In the genomic region with DNA sequence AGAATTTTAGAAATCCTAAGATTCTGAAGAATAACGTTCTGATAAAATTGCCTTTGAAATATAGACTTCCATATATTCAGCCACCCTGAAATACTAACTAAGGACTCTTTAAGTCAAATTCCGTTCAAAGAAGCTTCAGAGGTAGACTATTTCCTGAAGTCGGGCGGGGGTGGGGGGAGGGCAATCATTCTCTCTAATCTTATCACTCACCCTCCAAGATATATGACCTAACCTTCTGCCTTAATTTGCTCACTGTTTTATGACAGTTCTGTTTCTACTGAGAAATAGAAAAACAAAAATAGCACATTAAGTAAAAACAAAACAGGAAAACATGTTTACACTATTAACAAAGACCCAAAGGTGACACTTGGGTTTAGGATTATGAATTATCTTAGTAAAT, we compare ENCODE assay signal across 27 mouse cellular contexts.
"Had no signal": no experiment of that assay in that cellular context is flagged by ENCODE, and none has a peak within 500 bp of the region (broad histone marks: within the 10 kb centered on the region; RNA-seq: fewer than 3 reads in every experiment).

No protein-coding gene starts in this region.

- H3K4me1 ChIP-seq: limb, embryonic 10.5 days; limb, embryonic 12.5 days; limb, embryonic 13.5 days; limb, embryonic 15.5 days; liver, embryonic 12.5 days; liver, embryonic 13.5 days; liver, embryonic 15.5 days; lung, embryonic 15.5 days; midbrain, embryonic 10.5 days; midbrain, embryonic 12.5 days; midbrain, embryonic 15.5 days had no signal

- DNase-seq: left cerebral cortex, postnatal 4 days; liver; liver, embryonic 13.5 days; liver, postnatal 0 days; lung, adult 18-20 months; lung, adult 2 months; lung, embryonic 14.5 days; lung, postnatal 10 days; lung, postnatal 14 days; lung, postnatal 36 days; lung, postnatal 4 days; midbrain, embryonic 14.5 days had no signal

- H3K36me3 ChIP-seq: limb, embryonic 10.5 days; limb, embryonic 12.5 days; limb, embryonic 13.5 days; limb, embryonic 15.5 days; liver, embryonic 12.5 days; liver, embryonic 13.5 days; liver, embryonic 15.5 days; lung, embryonic 15.5 days; midbrain, embryonic 12.5 days; midbrain, embryonic 15.5 days had no signal

- H3K9ac ChIP-seq: limb, embryonic 12.5 days; limb, embryonic 13.5 days; limb, embryonic 15.5 days; liver, embryonic 12.5 days; liver, embryonic 13.5 days; liver, embryonic 14.5 days; liver, embryonic 15.5 days; liver, postnatal 0 days; lung, embryonic 14.5 days; lung, embryonic 15.5 days; midbrain, embryonic 12.5 days; midbrain, embryonic 13.5 days; midbrain, embryonic 15.5 days had no signal

- H3K9me3 ChIP-seq: limb, embryonic 10.5 days; limb, embryonic 12.5 days; limb, embryonic 13.5 days; limb, embryonic 15.5 days; liver, embryonic 12.5 days; liver, embryonic 13.5 days; liver, embryonic 15.5 days; lung, embryonic 15.5 days; megakaryocyte, embryonic 14.5 days; midbrain, embryonic 13.5 days had no signal

- H3K4me3 ChIP-seq: limb, embryonic 10.5 days; limb, embryonic 12.5 days; limb, embryonic 13.5 days; limb, embryonic 15.5 days; liver, embryonic 12.5 days; liver, embryonic 13.5 days; liver, embryonic 15.5 days; lung, embryonic 15.5 days; megakaryocyte, embryonic 14.5 days; midbrain, embryonic 10.5 days; midbrain, embryonic 12.5 days; midbrain, embryonic 13.5 days; midbrain, embryonic 15.5 days; myocyte had no signal

- H3K27me3 ChIP-seq: limb, embryonic 12.5 days; limb, embryonic 13.5 days; limb, embryonic 15.5 days; liver, embryonic 12.5 days; liver, embryonic 13.5 days; liver, embryonic 15.5 days; lung, embryonic 15.5 days; megakaryocyte, embryonic 14.5 days; midbrain, embryonic 12.5 days; midbrain, embryonic 13.5 days; midbrain, embryonic 15.5 days had no signal

- H3K27ac ChIP-seq: limb, embryonic 10.5 days; limb, embryonic 12.5 days; limb, embryonic 13.5 days; limb, embryonic 15.5 days; liver, embryonic 12.5 days; liver, embryonic 13.5 days; liver, embryonic 14.5 days; liver, embryonic 15.5 days; lung, embryonic 15.5 days; macrophage; midbrain, embryonic 10.5 days; midbrain, embryonic 12.5 days; midbrain, embryonic 13.5 days; midbrain, embryonic 15.5 days had no signal
